Mouse (Mus musculus) embryo, embryonic 11 days (tissue): ENCODE measurements around the gene Fam186b.
A peak's percentile ranks its signal among the peaks of the same experiment; 100 is the strongest.

Experiments
- DNase-seq: peaks from one replicate; pipeline ENCODE4 v3.0.0-alpha.2; 2015

Gene Fam186b

DNA sequence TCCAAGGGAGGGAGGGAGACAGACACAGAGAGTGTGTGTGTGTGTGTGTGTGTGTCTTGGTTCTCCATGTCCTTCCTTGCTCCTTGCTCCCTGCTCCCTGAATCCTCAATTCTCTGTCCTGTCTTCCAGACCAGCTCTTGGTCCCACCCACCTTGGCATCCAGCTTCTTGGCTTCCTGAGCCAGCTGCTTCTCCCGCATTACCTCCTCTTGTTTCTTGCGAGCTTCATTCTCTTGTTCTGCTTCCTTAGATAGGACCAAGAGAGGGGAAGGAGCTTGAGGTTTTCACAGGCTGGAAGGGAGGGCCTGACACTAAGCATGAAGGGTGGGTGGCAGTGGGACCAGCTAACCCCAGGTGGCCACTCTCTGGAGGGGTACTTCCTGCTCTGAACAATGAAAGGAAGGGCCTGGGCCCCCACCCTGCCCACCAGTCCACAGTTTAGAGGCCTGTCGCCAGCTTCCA lies 23.8 kb upstream of the Fam186b start:
- DNase-seq, result no peak

- no peak for DNase-seq
Measured at GRCm38 (mm10) chr15:99318861-99319410, 23.2 kb upstream of the Fam186b start.

- DNase-seq, result no peak
Measured at GRCm38 (mm10) chr15:99318071-99318470, 22.4 kb upstream of the Fam186b start.

GRCm38 (mm10) chr15:99317267-99317651 lies 21.6 kb upstream of the Fam186b start:
- no peak for DNase-seq

DNA sequence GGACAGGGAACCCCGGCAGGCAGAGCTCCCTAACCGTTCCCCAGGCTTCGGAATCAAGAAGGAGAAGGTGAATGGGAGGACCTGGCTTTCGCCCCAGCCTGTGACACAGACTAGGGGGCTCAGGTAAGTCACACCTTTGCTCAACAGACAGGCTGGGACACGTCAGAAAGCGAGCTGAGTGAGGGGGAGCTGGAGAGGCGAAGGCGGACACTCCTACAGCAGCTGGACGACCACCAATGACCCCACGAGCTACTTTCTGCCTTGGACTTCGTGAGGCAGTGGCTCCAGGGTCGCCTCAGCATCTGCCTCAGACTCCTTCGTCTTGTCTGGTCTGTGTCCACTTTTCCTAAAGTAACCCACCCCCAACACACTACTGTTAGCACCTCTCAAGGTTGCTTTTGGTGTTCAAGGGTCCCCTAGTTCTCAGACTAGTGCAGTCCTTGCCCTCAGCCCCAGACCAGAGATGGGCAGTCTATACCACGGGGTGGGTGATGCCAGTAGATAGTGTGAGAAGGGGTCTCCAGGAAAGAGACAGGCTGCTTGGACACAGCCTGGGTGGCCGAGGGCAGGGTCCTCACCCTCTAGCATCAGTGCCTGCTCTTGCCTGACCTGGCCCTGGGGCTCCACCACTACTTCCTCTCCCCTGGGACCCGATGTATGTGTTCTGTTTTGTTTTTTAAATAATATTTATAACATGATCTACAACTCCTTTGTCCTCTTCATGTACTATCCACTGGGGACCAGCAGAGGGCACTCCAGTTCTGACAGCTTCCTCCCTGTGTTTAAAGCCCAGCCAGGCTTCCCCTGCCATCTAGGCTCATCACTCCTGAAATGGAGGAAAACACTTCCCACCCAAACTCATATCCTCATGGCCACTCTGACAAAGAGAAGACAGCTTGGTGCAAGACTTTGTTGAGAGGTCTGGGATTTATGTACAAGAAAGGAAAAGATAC lies 20.9 kb upstream of the Fam186b start:
- DNase-seq, result peak; percentile 80

- DNase-seq, result no peak
Measured at GRCm38 (mm10) chr15:99314891-99315290, 19.2 kb upstream of the Fam186b start.

DNA sequence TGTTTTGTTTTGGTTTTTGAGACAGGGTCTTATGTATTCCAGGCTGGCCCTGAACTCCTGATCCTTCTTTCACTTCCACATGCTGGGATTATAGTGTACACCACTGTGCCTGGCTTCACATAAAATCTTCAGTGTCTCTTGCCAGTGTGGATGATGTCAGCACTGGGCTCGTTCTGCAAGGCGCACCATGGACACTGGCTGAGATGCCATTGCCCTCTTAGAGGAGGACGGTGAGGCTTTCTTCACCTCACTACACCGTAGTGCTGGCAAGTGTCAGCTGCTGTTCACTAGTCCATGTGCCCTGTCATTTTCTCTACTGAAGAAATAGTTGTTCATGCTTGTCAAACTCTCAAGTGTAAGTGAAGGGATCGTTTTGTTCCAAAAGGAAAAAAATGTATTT lies 14.9 kb upstream of the Fam186b start:
- DNase-seq, result no peak

GRCm38 (mm10) chr15:99309549-99309948 lies 13.9 kb upstream of the Fam186b start:
- no peak for DNase-seq

GRCm38 (mm10) chr15:99307476-99307875 lies 11.8 kb upstream of the Fam186b start:
- DNase-seq, result no peak

DNA sequence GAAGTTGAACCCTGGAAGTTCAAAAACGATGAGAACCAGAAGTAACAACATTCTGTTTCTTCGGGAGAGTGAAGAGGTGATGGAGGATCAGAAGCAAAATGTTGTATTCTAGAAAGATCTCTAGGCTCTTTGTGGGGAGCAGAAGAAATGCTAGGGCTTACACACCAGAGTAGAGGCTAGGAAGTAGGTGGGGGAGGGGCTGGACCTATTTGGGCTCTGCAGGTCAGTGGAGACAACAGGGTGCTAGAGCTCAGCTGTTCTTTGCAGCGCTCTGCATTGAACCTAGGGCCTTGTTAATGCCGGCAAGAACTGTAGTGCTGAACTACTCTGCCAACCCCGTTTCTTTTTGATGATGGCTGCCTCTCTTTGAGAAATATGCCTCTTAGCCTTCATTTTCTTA lies 525 bp upstream of the Fam186b start:
- DNase-seq, result no peak

GRCm38 (mm10) chr15:99294813-99295374 lies 794 bp downstream of the Fam186b start, which contains the start of gene Prpf40b:
Prpf40b (plus strand) TSS chr15:99295087.
- DNase-seq, result peak; percentile 95

- DNase-seq, result peak; percentile 14
Measured at GRCm38 (mm10) chr15:99294287-99294686, 1.4 kb downstream of the Fam186b start.

DNA sequence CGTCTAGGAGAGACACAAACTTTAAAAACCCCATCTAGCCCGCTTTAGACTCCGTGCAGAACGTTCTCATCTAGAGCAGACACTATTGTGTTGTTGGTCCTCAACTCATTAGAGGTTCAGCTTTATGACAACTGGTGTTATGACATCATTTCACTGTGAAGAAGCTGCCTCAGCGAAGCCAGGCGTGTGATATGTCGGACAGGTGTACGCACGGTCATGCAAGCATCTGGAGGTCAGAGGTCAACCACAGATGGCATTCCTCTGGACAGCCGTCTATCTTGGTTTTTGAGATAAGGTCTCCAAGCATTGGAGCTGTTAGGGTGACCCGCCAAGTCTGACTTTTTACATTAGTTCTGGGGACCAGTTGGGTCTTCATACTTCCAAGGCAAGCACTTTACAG lies 5.1 kb downstream of the Fam186b start:
- DNase-seq, result no peak

DNA sequence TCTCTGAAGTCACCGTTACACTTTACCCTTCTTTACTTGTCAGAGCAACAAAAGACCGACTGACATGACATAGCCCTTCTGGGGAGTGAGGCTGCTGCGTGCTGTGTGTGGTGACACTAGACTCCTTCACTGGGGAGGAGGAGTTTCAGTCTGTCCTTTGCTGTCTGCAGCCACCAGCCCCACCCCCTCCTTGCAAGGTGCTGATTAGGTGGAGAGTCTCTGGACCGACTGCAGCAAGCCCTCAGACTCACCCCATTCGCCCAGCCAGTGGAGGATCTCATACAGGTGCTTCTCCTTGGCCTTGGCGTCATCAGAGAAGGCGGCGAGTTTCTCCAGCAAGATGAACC lies 10.5 kb downstream of the Fam186b start:
- no peak for DNase-seq

DNA sequence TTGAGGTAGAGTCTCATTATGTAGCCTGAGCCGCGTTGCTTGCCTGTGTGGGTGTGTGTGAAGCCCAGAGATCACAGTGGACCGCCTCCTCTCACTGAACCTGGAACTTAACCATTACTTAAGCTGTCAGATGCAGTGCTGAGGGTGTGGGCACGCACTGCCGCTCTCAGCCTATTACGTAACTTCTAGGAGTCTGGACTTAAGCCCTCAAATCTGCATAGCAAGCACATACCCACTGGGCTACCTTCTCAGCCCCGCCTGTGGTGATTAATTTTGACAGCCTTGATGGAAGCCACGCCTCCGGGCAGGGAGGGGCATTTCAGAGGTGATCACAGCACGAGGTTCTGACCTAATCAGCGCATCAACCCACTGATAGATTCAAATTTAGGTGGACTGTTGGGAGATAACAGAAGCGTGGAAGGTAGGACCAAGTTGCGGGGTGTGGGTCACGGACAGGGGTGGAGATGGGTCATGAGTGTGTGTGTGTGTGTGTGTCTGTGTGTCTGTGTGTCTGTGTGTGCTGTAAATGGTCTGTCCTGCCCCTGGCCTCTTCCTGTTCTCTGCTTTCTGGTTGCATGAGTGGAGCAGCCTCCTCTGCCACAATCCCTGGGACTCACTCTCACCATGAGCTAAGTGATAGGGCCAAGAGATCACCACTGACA lies 11.0 kb downstream of the Fam186b start:
- DNase-seq, result peak; percentile 32

DNA sequence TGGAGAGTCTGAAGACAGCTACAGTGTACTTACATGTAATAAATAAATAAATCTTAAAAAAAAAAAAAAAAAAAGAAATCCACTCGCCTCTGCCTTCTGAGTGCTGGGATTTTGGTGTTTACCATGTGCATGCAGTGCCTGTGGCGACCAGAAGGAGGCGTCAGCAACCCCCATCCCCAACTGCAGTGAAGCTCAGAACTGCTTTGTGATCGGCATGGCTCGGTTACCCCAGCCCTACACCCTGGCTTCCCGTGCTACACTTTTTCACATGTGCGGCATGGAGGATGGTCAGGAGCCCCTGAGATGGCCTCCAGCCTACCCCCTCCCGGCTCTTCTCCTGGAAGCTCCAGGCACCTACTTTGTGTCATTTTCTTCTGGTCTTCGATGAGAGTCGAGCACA lies 12.2 kb downstream of the Fam186b start:
- no peak for DNase-seq

DNA sequence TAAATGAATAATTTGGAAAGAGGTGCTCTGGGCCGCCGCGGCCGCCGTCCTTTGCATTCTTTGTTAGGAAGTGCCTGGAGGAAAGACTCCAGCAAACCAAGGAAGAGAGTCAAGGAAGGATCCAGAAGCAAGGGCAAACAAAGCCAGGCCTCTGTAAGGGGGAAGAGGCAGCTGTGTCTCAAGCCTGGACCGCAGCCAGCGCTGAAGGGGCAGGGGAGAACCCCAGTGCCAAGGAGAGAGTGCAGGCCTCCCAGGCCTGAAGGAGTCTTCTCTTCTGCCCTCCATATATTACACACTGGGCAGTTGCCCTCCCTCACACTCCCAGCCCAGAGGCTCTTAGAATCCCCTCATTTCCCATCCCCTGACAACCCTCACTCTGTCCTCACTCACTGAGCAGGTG lies 17.4 kb downstream of the Fam186b start:
- DNase-seq, result no peak

- DNase-seq, result no peak
Measured at GRCm38 (mm10) chr15:99276095-99276494, 19.6 kb downstream of the Fam186b start.

GRCm38 (mm10) chr15:99265679-99266078 lies 30.0 kb downstream of the Fam186b start:
- DNase-seq, result peak; percentile 91

GRCm38 (mm10) chr15:99264363-99264762 lies 31.3 kb downstream of the Fam186b start:
- DNase-seq, result no peak

- DNase-seq, result no peak
Measured at GRCm38 (mm10) chr15:99262702-99263101, 33.0 kb downstream of the Fam186b start.

DNA sequence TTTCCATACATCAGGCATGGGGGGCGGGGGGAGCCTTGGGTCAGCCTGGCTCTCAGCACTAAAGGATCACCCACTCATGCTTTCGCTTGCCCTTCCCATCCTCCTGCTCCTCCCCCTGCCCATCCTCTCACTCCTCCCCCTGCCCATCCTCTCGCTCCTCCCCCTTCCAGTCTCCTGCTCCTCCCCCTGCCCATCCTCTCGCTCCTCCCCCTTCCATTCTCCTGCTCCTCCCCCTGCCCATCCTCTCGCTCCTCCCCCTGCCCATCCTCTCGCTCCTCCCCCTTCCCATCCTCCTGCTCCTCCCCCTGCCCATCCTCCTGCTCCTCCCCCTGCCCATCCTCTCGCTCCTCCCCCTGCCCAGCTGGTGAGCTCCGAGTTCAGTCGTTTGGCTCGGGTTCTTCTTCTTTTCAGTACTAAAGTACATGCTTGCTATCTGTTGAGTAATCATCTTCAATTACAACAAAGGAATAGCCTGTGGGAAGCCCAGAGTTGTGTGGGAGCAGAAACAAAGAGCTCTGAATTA lies 35.9 kb downstream of the Fam186b start:
- DNase-seq, result peak; percentile 83

- no peak for DNase-seq
Measured at GRCm38 (mm10) chr15:99259167-99259729, 36.4 kb downstream of the Fam186b start.
